Mouse (Mus musculus) forebrain, embryonic 12.5 days (tissue): ENCODE measurements around the gene Vps16. TPM values are rescaled to one million over a fixed set of nuclear protein-coding genes. Genes with fewer than 3 reads are reported as not detected.

ENCODE experiments used
- ATAC-seq: fragments of 200-750 bp; cut with Nextera tagmentation; 2 replicates; pipeline ENCODE4 v1.8.0; 2017; ENCODE audit warnings: moderate TSS enrichment; ENCODE audit not compliant: low FRiP score
- H3K27ac ChIP-seq: fragments of 300-500 bp; sonication (generic); 2 replicates; pipeline ENCODE4 v1.5.1; 2016; ENCODE audit warnings: mild to moderate bottlenecking
- H3K27me3 ChIP-seq: fragments of 300-500 bp; sonication (generic); 2 replicates; pipeline ENCODE4 v1.6.1; 2016; ENCODE audit warnings: mild to moderate bottlenecking
- H3K36me3 ChIP-seq: fragments of 300-500 bp; sonication (generic); replicated peaks from 2 replicates; pipeline ENCODE4 v1.6.1; 2016; ENCODE audit warnings: mild to moderate bottlenecking
- H3K4me1 ChIP-seq: fragments of 300-500 bp; sonication (generic); 2 replicates; pipeline ENCODE4 v1.6.1; 2016
- H3K4me2 ChIP-seq: fragments of 300-500 bp; sonication (generic); 2 replicates; pipeline ENCODE4 v1.6.1; 2016; ENCODE audit warnings: mild to moderate bottlenecking, moderate library complexity
- H3K4me3 ChIP-seq: fragments of 300-500 bp; sonication (generic); replicated peaks from 2 replicates; pipeline ENCODE4 v1.5.1; 2016; ENCODE audit warnings: mild to moderate bottlenecking
- H3K9ac ChIP-seq: fragments of 300-500 bp; sonication (generic); 2 replicates; pipeline ENCODE4 v1.6.1; 2016; ENCODE audit warnings: mild to moderate bottlenecking
- H3K9me3 ChIP-seq: fragments of 300-500 bp; sonication (generic); 2 replicates; pipeline ENCODE4 v1.6.1; 2016
- WGBS: fragments of 180-500 bp; shearing (Covaris S2); methylation state at CpG from one replicate; pipeline ENCODE4 v1.1.7; 2016; 5-methylcytosine and 5-hydroxymethylcytosine counted together
- polyA plus RNA-seq: library from polyadenylated mRNA; unstranded; fragments of >200 nt; fragmentation: Nextera tagmentation; extraction: Ambion mirVana; gene quantifications from 2 replicates; pipeline ENCODE4 v1.2.1, GENCODE M21; 2016

Vps16 gene
- polyA plus RNA-seq, result 133 and 137 TPM in 2 replicates

DNA sequence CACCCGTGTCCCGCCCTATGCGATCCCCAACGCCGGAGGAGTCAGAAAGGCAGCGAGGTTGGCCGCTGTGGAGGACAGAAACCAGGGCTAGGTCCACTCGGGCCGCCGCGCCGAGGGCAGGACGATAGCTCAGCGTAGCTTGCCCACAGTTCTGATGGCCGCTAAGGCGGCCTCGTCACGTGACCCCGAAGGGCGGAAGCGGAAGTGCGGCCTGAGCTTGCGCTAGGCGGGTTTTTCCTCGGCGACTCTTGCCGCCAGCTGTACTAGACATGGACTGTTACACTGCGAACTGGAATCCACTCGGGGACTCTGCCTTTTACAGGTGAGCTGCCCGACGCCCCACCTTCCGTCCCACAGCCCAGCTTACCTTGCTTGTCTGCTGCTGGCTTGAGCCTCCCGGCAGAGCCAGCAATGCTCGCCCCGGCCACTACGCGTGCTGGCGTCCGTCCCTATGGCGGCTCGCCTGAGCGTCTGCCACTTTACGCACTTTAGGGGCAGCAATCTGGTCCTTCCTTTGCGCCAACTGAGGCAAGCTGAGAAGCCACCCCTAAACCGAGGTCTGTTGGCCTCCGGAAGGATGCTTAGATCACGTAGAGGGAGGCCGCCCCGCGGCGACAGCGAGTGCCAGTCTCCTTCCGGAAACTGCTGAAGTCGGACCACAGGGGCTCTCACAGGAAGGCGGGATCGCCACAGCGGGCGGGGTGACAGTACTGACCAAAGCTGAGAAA, at the start of gene Vps16, which contains the start of gene Pced1a:
Gene Vps16 (plus strand): TSS at position 214 of the 728 bp plus-strand sequence.
Gene Pced1a (minus strand): TSS at position 576 of the 728 bp plus-strand sequence.
- Histone ChIP-seq H3K4me3 (peak within 1 kb of the TSS; percentile 72), H3K9me3 (no peaks in the 10 kb centered on the region), H3K4me2 (peak within 1 kb of the TSS; percentile 84), H3K9ac (peak within 1 kb of the TSS; percentile 89), H3K4me1 (peaks cover 31% of the 10 kb centered on the region), H3K27ac (peak within 1 kb of the TSS; percentile 90), H3K36me3 (peaks cover 15% of the 10 kb centered on the region; the same call in 1 of the 2 replicates), H3K27me3 (no peaks in the 10 kb centered on the region)
- ATAC-seq, result peak; percentile 96
- WGBS, result under 1% methylated on average over 58 of the region's 58 CpGs

DNA sequence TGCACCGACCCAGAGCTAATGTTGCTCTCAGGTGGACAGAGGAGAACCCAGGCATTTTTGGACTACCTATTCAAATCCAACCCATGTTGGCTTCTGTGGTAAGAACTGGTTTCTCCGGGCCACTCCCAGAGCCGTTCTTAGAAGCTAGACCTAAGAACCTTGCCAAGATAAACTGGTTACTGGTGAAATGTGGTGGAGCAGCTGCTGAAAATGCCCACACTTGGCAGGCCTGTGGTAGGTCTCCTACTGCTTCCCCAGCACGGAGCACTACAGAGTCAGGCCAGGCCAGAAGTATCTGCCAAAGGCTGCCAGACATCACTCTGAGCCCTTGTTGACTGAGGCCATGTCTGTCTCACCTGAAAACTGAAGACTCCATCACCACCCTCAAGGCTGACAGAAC, 49.2 kb upstream of the Vps16 start:
- H3K27ac ChIP-seq, result no peak overlapping the region
- WGBS, result 87% methylated on average over 4 of the region's 4 CpGs
- H3K36me3 ChIP-seq, result no peaks in the 10 kb centered on the region
- ATAC-seq, result no peak
- peaks cover 5% of the 10 kb centered on the region; the same call in 1 of the 2 replicates for H3K27me3 ChIP-seq
- no peak overlapping the region for H3K4me3 ChIP-seq
- H3K9me3 ChIP-seq, result no peaks in the 10 kb centered on the region
- H3K9ac ChIP-seq, result no peak overlapping the region
- H3K4me2 ChIP-seq, result no peak overlapping the region
- 0 out of 2 replicates have a peak, but pooled peaks cover 6% of the 10 kb centered on the region for H3K4me1 ChIP-seq

DNA sequence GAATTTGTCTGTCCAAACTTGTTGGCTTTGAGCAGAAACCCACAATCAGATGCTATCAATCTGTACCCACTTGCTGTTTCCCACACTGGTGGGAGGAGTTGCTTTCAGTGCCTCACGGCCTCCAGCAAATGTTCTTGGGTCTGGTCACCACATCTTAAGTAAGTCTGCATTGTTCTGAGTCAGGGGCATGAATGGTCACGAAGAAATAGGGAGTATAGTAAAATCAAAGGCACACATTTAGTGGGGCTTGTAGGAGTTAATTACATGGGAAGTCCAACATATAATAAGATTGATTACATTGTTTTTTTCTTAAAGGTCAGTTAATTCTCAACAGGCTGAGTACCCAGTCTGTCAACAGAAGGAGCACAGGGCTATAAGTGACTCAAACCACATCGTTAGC, 40.9 kb upstream of the Vps16 start:
- no peaks in the 10 kb centered on the region for H3K9me3 ChIP-seq
- H3K9ac ChIP-seq, result no peak overlapping the region
- 0 out of 2 replicates have a peak, but pooled peaks cover 9% of the 10 kb centered on the region for H3K27me3 ChIP-seq
- no peaks in the 10 kb centered on the region for H3K4me1 ChIP-seq
- H3K36me3 ChIP-seq, result no peaks in the 10 kb centered on the region
- H3K4me2 ChIP-seq, result no peak overlapping the region
- no peak overlapping the region for H3K4me3 ChIP-seq
- ATAC-seq, result no peak
- no peak overlapping the region for H3K27ac ChIP-seq
- 37% methylated on average over 3 of the region's 3 CpGs for WGBS

DNA sequence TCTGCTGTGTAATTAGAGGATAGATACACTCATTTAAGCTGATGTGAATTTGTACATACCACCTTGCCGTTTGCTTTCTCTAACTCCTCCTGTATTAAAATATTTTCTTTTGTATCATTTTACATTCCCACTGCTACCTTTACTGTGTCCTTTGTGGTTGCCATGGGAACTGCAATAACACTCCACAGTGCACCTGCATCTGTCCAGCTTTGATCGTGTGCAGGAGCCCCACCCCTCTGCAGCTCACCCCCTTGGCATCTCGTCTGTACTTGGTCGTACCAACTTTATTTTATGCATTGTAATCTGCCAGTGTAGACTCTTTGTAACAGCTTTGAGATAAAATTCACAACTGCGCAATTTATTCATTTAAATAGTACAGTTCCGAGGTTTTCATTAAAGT, 40.2 kb upstream of the Vps16 start:
- no peaks in the 10 kb centered on the region for H3K4me1 ChIP-seq
- WGBS, result 69% methylated on average over 6 of the region's 6 CpGs
- H3K27me3 ChIP-seq, result 0 out of 2 replicates have a peak, but pooled peaks cover 9% of the 10 kb centered on the region
- no peak overlapping the region for H3K9ac ChIP-seq
- no peaks in the 10 kb centered on the region for H3K9me3 ChIP-seq
- H3K4me2 ChIP-seq, result no peak overlapping the region
- no peak overlapping the region for H3K4me3 ChIP-seq
- ATAC-seq, result no peak
- H3K27ac ChIP-seq, result no peak overlapping the region
- H3K36me3 ChIP-seq, result no peaks in the 10 kb centered on the region; the same call in 1 of the 2 replicates

DNA sequence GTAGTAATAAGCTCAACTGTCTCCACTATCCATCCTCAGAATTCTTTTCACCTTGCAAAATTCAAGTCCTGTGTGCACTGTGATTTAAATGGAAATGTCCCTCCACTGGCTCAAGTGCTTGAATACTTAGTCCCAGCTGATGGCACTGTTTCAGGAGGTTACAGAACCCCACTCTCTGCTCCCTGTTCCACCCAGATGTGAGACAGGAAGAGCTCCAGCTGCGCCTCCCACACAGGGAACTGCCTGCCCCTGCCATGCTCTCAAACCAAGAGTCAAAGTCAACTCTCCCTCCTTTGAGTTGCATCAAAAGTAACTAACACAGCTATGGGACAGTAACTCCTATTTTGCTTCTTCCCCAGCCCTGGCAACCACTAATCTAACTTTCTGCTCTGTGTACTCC, 37.9 kb upstream of the Vps16 start:
- no peaks in the 10 kb centered on the region for H3K9me3 ChIP-seq
- no peak for ATAC-seq
- no peak overlapping the region for H3K27ac ChIP-seq
- 0 out of 2 replicates have a peak, but pooled peaks cover 9% of the 10 kb centered on the region for H3K27me3 ChIP-seq
- H3K36me3 ChIP-seq, result no peaks in the 10 kb centered on the region; the same call in 1 of the 2 replicates
- H3K4me1 ChIP-seq, result no peaks in the 10 kb centered on the region
- no peak overlapping the region for H3K4me3 ChIP-seq
- WGBS, result 70% methylated on average over 1 of the region's 1 CpGs
- no peak overlapping the region for H3K9ac ChIP-seq
- H3K4me2 ChIP-seq, result no peak overlapping the region

DNA sequence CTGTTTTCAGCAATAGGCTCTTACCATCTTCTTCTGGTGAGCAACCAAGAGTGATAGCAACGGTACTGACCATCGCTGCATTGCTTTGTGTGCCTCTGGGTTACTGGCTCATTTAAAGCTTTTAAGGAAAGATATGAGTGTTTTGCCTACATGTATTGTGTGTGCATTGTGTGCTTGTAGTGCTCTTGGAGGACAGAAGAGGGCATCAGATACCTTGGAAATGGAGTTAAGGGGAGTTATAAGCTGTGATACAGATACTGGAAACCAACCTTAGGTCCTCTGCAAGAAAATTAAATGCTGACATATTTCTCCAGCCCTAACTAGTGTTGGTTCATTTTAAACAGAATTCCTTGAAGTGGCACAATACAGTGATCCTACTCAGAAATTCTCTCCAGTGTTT, 35.3 kb upstream of the Vps16 start:
- Histone ChIP-seq H3K4me2 (no peak overlapping the region), H3K36me3 (peaks cover 10% of the 10 kb centered on the region; the same call in 1 of the 2 replicates), H3K9ac (no peak overlapping the region), H3K4me1 (no peaks in the 10 kb centered on the region), H3K27ac (no peak overlapping the region), H3K4me3 (no peak overlapping the region), H3K9me3 (no peaks in the 10 kb centered on the region), H3K27me3 (0 out of 2 replicates have a peak, but pooled peaks cover 9% of the 10 kb centered on the region)
- 81% methylated on average over 2 of the region's 2 CpGs for WGBS
- ATAC-seq, result no peak

DNA sequence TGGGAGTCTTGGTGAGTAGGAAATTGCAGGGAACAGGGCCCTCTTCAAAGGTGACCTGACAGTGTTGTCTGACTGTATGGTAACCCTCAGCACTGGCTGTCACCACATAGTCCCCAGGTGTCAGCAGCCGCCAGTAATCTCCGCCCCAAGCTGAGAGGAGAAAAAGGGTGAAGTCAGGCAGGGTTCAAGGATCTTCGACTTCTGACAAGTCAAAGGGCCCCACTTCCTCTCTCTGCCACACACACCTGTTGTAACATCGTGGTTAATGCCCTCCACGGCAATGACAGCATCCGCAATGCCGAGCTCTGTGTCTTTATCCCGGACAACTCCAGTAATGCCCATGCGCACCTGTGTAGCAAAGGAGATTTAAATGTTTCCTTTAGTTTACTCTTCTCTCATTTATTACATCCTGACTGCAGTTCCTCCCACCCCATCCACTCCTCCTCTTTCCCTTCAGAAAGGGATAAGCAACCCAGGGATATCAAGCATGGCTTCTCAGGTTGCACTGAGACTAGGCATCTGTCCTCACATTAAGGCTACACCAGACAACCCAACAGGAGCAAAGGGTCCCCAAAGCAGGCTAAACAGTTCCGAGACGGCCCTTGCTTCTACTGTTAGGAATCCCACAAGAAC, 33.0 kb upstream of the Vps16 start:
- Histone ChIP-seq H3K4me1 (no peaks in the 10 kb centered on the region), H3K9ac (no peak overlapping the region), H3K27me3 (peaks cover 3% of the 10 kb centered on the region; the same call in 1 of the 2 replicates), H3K4me3 (no peak overlapping the region), H3K36me3 (peaks cover 10% of the 10 kb centered on the region; the same call in 1 of the 2 replicates), H3K4me2 (no peak overlapping the region), H3K27ac (no peak overlapping the region), H3K9me3 (no peaks in the 10 kb centered on the region)
- no peak for ATAC-seq
- 90% methylated on average over 11 of the region's 11 CpGs for WGBS

DNA sequence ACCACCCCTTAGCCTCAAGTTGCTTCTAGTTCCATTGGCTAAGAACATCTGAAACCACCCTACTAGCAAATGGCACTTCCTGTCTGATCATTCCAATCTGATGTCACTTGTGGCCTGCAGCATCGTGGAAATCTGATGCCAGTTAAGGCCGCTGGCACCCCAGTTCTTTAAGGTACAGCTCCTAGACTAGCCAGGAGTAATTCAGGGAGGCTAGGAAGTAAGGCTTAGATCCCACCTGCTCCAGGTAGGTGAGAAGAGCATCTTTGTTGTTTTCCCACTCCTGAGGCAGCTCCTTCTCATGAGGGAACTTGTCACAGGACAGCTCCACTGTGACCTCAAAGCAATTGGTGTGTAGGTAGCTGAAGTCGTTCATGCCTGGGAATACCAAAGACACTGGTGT, 31.3 kb upstream of the Vps16 start:
- WGBS, result 86% methylated on average over 3 of the region's 3 CpGs
- Histone ChIP-seq H3K9me3 (no peaks in the 10 kb centered on the region), H3K27ac (no peak overlapping the region), H3K4me2 (no peak overlapping the region), H3K36me3 (peaks cover 10% of the 10 kb centered on the region; the same call in 1 of the 2 replicates), H3K9ac (no peak overlapping the region), H3K4me1 (peaks cover 14% of the 10 kb centered on the region), H3K4me3 (no peak overlapping the region), H3K27me3 (peaks cover 7% of the 10 kb centered on the region; the same call in 1 of the 2 replicates)
- ATAC-seq, result no peak

DNA sequence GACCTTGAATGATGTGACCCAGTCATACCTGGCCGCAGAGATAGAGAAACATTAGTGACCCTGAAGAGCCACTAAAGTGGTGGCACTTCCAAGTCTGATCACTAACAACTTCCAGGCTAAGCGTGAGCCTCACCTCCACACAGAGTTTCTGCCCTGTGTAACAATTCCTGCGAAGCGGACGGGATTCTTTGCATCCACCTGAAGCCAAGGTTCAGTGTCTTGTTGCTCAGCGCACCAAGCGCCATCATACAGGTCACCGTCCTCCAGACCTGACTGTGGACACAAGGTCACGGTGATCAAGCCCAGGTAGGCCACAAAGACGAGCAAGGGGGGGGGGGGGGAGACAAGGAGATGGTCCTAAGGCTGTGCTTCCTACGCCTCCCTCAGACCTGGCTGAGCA, 28.4 kb upstream of the Vps16 start:
- Histone ChIP-seq H3K4me3 (no peak overlapping the region), H3K27ac (no peak overlapping the region)
- 91% methylated on average over 11 of the region's 11 CpGs for WGBS

DNA sequence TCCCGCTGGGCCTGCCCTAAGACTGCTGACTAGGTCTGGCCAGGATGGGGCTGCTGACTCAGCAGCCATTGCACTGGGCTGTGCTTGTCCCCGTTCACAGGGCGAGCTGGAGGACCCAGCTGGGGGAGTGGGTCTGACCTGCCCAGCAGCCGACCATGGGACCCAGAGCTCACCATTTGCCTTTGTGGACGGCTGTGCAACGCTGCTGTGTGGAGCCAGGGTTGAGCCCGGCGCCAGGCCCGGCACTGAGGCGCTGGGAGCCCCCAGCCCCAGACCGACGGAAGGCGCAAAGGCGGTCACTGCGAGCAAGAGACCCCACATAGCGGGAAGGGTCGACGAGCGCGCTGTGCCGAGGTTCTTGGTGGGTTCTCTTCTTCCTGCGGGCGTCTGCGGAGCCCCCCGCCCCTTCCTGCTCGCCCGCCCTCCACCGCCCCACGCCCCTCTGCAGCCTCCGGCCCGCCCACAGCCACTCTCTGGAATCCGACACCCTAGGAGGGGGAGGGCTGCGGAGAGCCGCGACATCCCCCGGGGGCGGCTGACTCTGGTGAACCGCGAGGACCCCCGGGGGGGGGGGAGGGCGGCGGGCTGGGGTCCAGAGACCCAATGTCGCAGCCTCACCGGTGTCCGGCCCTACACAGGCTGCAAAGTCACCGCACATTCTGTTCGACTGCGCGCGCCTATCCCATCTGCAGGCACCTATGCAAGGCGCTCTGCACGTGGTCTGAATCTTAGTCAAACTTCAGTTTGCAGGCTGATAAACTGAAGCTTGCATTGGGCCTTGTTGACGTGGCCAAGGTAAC, 26.8 kb upstream of the Vps16 start, which contains the start of gene Cpxm1:
Gene Cpxm1 (minus strand): TSS at position 389 of the 800 bp plus-strand sequence.
- ATAC-seq, result peak; percentile 81
- Histone ChIP-seq H3K9ac (peak within 1 kb of the TSS; percentile 65), H3K4me3 (peak within 1 kb of the TSS; percentile 59), H3K4me2 (peak within 1 kb of the TSS; percentile 98), H3K9me3 (no peaks in the 10 kb centered on the region), H3K27ac (no peak within 1 kb of the TSS), H3K27me3 (peaks cover 23% of the 10 kb centered on the region), H3K36me3 (0 out of 2 replicates have a peak, but pooled peaks cover 10% of the 10 kb centered on the region), H3K4me1 (peaks cover 28% of the 10 kb centered on the region)
- 1% methylated on average over 46 of the region's 53 CpGs for WGBS

More for the DNA sequence above, 28.4 kb upstream of the Vps16 start:
- H3K4me2 ChIP-seq, result no peak overlapping the region
- peaks cover 23% of the 10 kb centered on the region for H3K27me3 ChIP-seq
- no peaks in the 10 kb centered on the region for H3K9me3 ChIP-seq
- 0 out of 2 replicates have a peak, but pooled peaks cover 10% of the 10 kb centered on the region for H3K36me3 ChIP-seq
- H3K9ac ChIP-seq, result no peak overlapping the region
- peaks cover 22% of the 10 kb centered on the region for H3K4me1 ChIP-seq
- ATAC-seq, result no peak

DNA sequence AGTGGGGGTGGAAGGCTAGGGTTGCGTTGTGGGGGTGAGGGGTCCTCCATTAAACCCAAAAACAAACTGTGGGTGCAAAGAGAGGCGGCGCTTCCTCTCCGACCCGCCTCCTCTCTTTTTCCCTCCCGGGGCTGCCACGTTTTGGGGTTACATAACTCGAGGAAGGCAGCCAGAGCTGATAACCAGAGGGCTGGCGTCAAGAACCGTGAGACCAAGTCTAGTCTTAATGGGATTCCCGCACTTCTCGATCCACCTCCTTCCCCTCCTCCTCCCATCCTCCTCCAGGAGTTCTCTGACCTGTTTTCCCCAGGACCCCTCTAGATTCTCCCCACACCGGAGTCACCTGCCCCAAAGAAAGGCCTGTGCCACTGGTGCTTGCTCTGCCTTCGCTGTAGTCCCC, 26.0 kb upstream of the Vps16 start:
- H3K9me3 ChIP-seq, result no peaks in the 10 kb centered on the region
- peak overlapping the region; percentile 65; the same call in 1 of the 2 replicates for H3K9ac ChIP-seq
- H3K4me1 ChIP-seq, result peaks cover 28% of the 10 kb centered on the region
- peak overlapping the region; percentile 98 for H3K4me2 ChIP-seq
- H3K27me3 ChIP-seq, result peaks cover 26% of the 10 kb centered on the region
- WGBS, result 15% methylated on average over 14 of the region's 14 CpGs
- H3K36me3 ChIP-seq, result 0 out of 2 replicates have a peak, but pooled peaks cover 3% of the 10 kb centered on the region
- H3K4me3 ChIP-seq, result peak overlapping the region; percentile 59
- no peak; the same call in 1 of the 2 replicates for ATAC-seq
- H3K27ac ChIP-seq, result no peak overlapping the region
